Mouse (Mus musculus) liver, embryonic 12.5 days (tissue): Measurements from ENCODE around the gene Glp1r. TPM values are rescaled to one million over a fixed set of nuclear protein-coding genes. Genes with fewer than 3 reads are reported as not detected.

Experiments used
- ATAC-seq: fragments of 200-750 bp; cut with Nextera tagmentation; 2 replicates; pipeline ENCODE4 v1.8.0; 2017; ENCODE audit warnings: moderate number of reproducible peaks, mild to moderate bottlenecking, moderate library complexity
- H3K27ac ChIP-seq: fragments of 300-500 bp; sonication (generic); 2 replicates; pipeline ENCODE4 v1.5.1; 2016; ENCODE audit warnings: mild to moderate bottlenecking
- H3K27me3 ChIP-seq: fragments of 300-500 bp; sonication (generic); replicated peaks from 2 replicates; pipeline ENCODE4 v1.6.1; 2016; ENCODE audit warnings: mild to moderate bottlenecking, moderate library complexity
- H3K36me3 ChIP-seq: fragments of 300-500 bp; sonication (generic); 2 replicates; pipeline ENCODE4 v1.6.1; 2016; ENCODE audit warnings: mild to moderate bottlenecking, moderate library complexity
- H3K4me1 ChIP-seq: fragments of 300-500 bp; sonication (generic); 2 replicates; pipeline ENCODE4 v1.6.1; 2016
- H3K4me2 ChIP-seq: fragments of 300-500 bp; sonication (generic); 2 replicates; pipeline ENCODE4 v1.6.1; 2016; ENCODE audit warnings: mild to moderate bottlenecking, moderate library complexity
- H3K4me3 ChIP-seq: fragments of 300-500 bp; sonication (generic); 2 replicates; pipeline ENCODE4 v1.5.1; 2016; ENCODE audit warnings: mild to moderate bottlenecking, moderate library complexity
- H3K9ac ChIP-seq: fragments of 300-500 bp; sonication (generic); 2 replicates; pipeline ENCODE4 v1.6.1; 2016; ENCODE audit warnings: mild to moderate bottlenecking, moderate library complexity
- H3K9me3 ChIP-seq: fragments of 300-500 bp; sonication (generic); replicated peaks from 2 replicates; pipeline ENCODE4 v1.6.1; 2016; ENCODE audit warnings: mild to moderate bottlenecking, moderate library complexity
- whole genome bisulfite sequencing: fragments of 180-500 bp; shearing (Covaris S2); methylation state at CpG from one replicate; pipeline ENCODE4 v1.1.7; 2016; ENCODE audit not compliant: insufficient replicate concordance; 5-methylcytosine and 5-hydroxymethylcytosine counted together
- polyA plus RNA-seq: library from polyadenylated mRNA; unstranded; fragments of >200 nt; fragmentation: Nextera tagmentation; extraction: Ambion mirVana; gene quantifications from 2 replicates; pipeline ENCODE4 v1.2.1, GENCODE M21; 2016

The Glp1r gene
- polyA plus RNA-seq: 0.06 TPM in 1 of 2 replicates, not detected in the other

DNA sequence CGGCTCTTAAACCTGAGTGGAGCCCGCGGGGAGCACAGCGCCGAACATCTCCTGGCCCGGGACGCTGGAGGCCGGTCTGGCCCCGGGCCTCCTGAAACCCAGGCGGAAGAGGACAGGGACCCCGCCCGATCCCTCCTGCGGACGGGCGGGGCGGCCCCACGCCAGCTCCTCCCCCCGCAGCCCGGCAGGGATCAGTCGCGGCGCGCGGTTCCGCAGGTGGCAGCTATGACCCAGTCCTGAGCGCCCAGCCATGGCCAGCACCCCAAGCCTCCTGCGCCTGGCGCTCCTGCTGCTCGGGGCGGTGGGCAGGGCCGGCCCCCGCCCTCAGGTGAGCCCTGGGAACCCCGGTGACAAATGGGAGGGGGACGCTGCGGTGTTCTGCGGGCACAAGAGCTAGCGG, at the start of gene Glp1r:
TSS of gene Glp1r (plus strand) at position 191 of the 400 bp plus-strand sequence.
- Histone ChIP-seq H3K27ac (no peak within 1 kb of the TSS), H3K27me3 (peaks cover 57% of the 10 kb centered on the region), H3K36me3 (no peaks in the 10 kb centered on the region), H3K4me2 (peak within 1 kb of the TSS; percentile 71), H3K4me3 (peak within 1 kb of the TSS; percentile 49), H3K9ac (peak within 1 kb of the TSS; percentile 22; the same call in 1 of the 2 replicates), H3K4me1 (peaks cover 9% of the 10 kb centered on the region), H3K9me3 (no peaks in the 10 kb centered on the region)
- 2% methylated on average over 36 of the region's 37 CpGs for WGBS
- ATAC-seq: no peak

DNA sequence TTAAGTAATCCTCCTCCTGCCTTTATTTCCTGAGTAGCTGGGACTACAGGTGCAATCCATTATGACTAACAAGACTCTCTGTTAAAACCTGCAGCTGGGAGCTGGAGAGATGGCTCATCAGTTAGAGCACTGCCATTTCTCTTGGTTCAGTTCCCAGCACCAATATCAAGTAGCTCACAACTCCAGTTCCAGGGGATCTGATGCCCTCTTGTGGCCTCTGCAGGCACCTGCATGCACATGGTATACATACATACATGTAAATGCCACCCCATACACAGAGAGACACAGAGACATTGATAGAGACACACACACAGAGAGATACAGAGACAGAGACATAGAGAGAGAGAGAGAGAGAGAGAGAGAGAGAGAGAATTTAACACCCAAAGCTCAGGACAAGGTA, 49.3 kb upstream of the Glp1r start:
- Histone ChIP-seq H3K36me3 (no peaks in the 10 kb centered on the region), H3K4me1 (no peaks in the 10 kb centered on the region), H3K9ac (no peak overlapping the region), H3K27me3 (no peaks in the 10 kb centered on the region), H3K4me2 (no peak overlapping the region), H3K27ac (no peak overlapping the region), H3K9me3 (no peaks in the 10 kb centered on the region), H3K4me3 (no peak overlapping the region)
- no peak for ATAC-seq

GRCm38 (mm10) chr17:30857347-30857746, 44.3 kb upstream of the Glp1r start:
- H3K36me3 ChIP-seq: no peaks in the 10 kb centered on the region
- H3K4me2 ChIP-seq: no peak overlapping the region
- no peaks in the 10 kb centered on the region for H3K27me3 ChIP-seq
- no peak for ATAC-seq
- WGBS: 70% methylated on average over 5 of the region's 5 CpGs
- no peaks in the 10 kb centered on the region for H3K9me3 ChIP-seq
- 0 out of 2 replicates have a peak, but pooled peaks cover 4% of the 10 kb centered on the region for H3K4me1 ChIP-seq
- H3K27ac ChIP-seq: no peak overlapping the region
- H3K4me3 ChIP-seq: no peak overlapping the region
- no peak overlapping the region for H3K9ac ChIP-seq

- 0 out of 2 replicates have a peak, but pooled peaks cover 3% of the 10 kb centered on the region for H3K27me3 ChIP-seq
- no peak overlapping the region for H3K27ac ChIP-seq
- no peaks in the 10 kb centered on the region for H3K36me3 ChIP-seq
- H3K4me2 ChIP-seq: no peak overlapping the region
- H3K4me1 ChIP-seq: 0 out of 2 replicates have a peak, but pooled peaks cover 4% of the 10 kb centered on the region
- no peak overlapping the region for H3K9ac ChIP-seq
- no peaks in the 10 kb centered on the region for H3K9me3 ChIP-seq
- no peak for ATAC-seq
- no peak overlapping the region for H3K4me3 ChIP-seq
- WGBS: 33% methylated on average over 11 of the region's 11 CpGs
Observed at GRCm38 (mm10) chr17:30858586-30859259, 42.9 kb upstream of the Glp1r start.

GRCm38 (mm10) chr17:30859989-30860585, 41.5 kb upstream of the Glp1r start:
- no peak for ATAC-seq
- H3K4me3 ChIP-seq: no peak overlapping the region
- H3K27me3 ChIP-seq: 0 out of 2 replicates have a peak, but pooled peaks cover 6% of the 10 kb centered on the region
- WGBS: 61% methylated on average over 10 of the region's 10 CpGs
- no peak overlapping the region for H3K4me2 ChIP-seq
- H3K9ac ChIP-seq: no peak overlapping the region
- no peaks in the 10 kb centered on the region for H3K9me3 ChIP-seq
- 0 out of 2 replicates have a peak, but pooled peaks cover 4% of the 10 kb centered on the region for H3K4me1 ChIP-seq
- H3K27ac ChIP-seq: no peak overlapping the region
- H3K36me3 ChIP-seq: no peaks in the 10 kb centered on the region

- 58% methylated on average over 7 of the region's 7 CpGs for WGBS
- Histone ChIP-seq H3K9me3 (no peaks in the 10 kb centered on the region), H3K27me3 (0 out of 2 replicates have a peak, but pooled peaks cover 6% of the 10 kb centered on the region), H3K9ac (no peak overlapping the region), H3K27ac (no peak overlapping the region), H3K4me2 (no peak overlapping the region), H3K4me3 (no peak overlapping the region), H3K4me1 (0 out of 2 replicates have a peak, but pooled peaks cover 4% of the 10 kb centered on the region), H3K36me3 (no peaks in the 10 kb centered on the region)
- no peak for ATAC-seq
Observed at GRCm38 (mm10) chr17:30860606-30861005, 41.0 kb upstream of the Glp1r start.

GRCm38 (mm10) chr17:30866281-30866680, 35.3 kb upstream of the Glp1r start:
- no peak overlapping the region for H3K27ac ChIP-seq

GRCm38 (mm10) chr17:30866966-30867365, 34.7 kb upstream of the Glp1r start:
- Histone ChIP-seq H3K27me3 (0 out of 2 replicates have a peak, but pooled peaks cover 6% of the 10 kb centered on the region), H3K4me1 (no peaks in the 10 kb centered on the region), H3K9ac (no peak overlapping the region), H3K4me3 (no peak overlapping the region), H3K36me3 (no peaks in the 10 kb centered on the region), H3K9me3 (no peaks in the 10 kb centered on the region), H3K4me2 (no peak overlapping the region), H3K27ac (no peak overlapping the region)
- WGBS: 79% methylated on average over 9 of the region's 9 CpGs
- ATAC-seq: no peak

More at GRCm38 (mm10) chr17:30866281-30866680, 35.3 kb upstream of the Glp1r start:
- 0 out of 2 replicates have a peak, but pooled peaks cover 4% of the 10 kb centered on the region for H3K4me1 ChIP-seq
- H3K9ac ChIP-seq: no peak overlapping the region
- no peak for ATAC-seq
- H3K36me3 ChIP-seq: no peaks in the 10 kb centered on the region
- H3K4me3 ChIP-seq: no peak overlapping the region
- H3K9me3 ChIP-seq: no peaks in the 10 kb centered on the region
- 0 out of 2 replicates have a peak, but pooled peaks cover 6% of the 10 kb centered on the region for H3K27me3 ChIP-seq
- no peak overlapping the region for H3K4me2 ChIP-seq
- WGBS: 65% methylated on average over 8 of the region's 8 CpGs

DNA sequence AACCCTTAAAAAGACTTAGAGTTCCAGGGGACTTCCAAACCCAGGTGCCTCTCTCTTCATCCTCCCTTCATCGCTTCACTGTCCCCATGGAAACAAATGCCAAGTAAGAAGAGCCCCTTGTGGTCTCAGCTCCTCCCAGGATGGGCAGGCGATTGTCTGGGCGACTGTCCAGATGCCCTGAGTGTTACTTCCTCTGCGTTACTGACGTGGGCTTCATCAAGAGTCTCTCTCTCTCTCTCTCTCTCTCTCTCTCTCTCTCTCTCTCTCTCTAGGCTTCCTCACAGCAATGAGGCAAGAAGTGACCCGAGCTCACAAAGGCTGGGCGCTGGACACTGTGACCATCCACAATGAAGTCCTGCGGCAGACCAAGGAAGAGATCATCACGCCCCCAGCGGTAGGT, 30.6 kb upstream of the Glp1r start:
- H3K4me3 ChIP-seq: no peak overlapping the region
- ATAC-seq: no peak
- no peaks in the 10 kb centered on the region for H3K4me1 ChIP-seq
- H3K9me3 ChIP-seq: no peaks in the 10 kb centered on the region
- H3K9ac ChIP-seq: no peak overlapping the region
- H3K4me2 ChIP-seq: no peak overlapping the region
- no peaks in the 10 kb centered on the region for H3K27me3 ChIP-seq
- no peaks in the 10 kb centered on the region for H3K36me3 ChIP-seq
- no peak overlapping the region for H3K27ac ChIP-seq
- WGBS: 35% methylated on average over 10 of the region's 10 CpGs

DNA sequence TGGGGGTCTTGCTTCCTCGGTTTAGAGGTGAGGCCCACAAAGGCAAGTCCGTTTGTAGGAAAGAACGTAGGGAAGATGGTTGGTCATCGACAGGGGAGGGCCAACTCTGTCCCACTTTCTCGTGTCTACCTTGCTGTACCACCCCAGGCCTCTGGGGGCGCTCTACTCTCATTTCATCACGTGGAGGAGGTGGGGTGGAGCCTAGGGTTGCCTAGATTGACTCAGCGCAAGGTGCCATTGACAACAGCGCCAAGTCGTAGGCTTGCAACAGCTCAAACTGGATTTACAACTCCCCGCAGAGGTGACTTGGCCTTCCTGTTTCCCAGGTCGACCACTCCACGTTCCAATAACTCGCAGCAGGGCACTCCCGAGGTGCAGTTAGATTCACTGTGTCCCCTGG, 27.3 kb upstream of the Glp1r start:
- H3K9me3 ChIP-seq: no peaks in the 10 kb centered on the region
- WGBS: 50% methylated on average over 15 of the region's 15 CpGs
- H3K4me1 ChIP-seq: peaks cover 9% of the 10 kb centered on the region
- H3K9ac ChIP-seq: no peak overlapping the region
- no peak for ATAC-seq
- no peak overlapping the region for H3K27ac ChIP-seq
- no peak overlapping the region for H3K4me3 ChIP-seq
- H3K4me2 ChIP-seq: peak overlapping the region; percentile 28
- no peaks in the 10 kb centered on the region for H3K36me3 ChIP-seq
- H3K27me3 ChIP-seq: no peaks in the 10 kb centered on the region

- WGBS: 61% methylated on average over 7 of the region's 7 CpGs
- H3K9me3 ChIP-seq: no peaks in the 10 kb centered on the region
- no peaks in the 10 kb centered on the region for H3K27me3 ChIP-seq
- H3K4me3 ChIP-seq: no peak overlapping the region
- H3K9ac ChIP-seq: no peak overlapping the region
- ATAC-seq: no peak
- no peak overlapping the region for H3K4me2 ChIP-seq
- H3K27ac ChIP-seq: no peak overlapping the region
- H3K36me3 ChIP-seq: no peaks in the 10 kb centered on the region
- H3K4me1 ChIP-seq: peaks cover 16% of the 10 kb centered on the region
Observed at GRCm38 (mm10) chr17:30877456-30877855, 24.2 kb upstream of the Glp1r start.

DNA sequence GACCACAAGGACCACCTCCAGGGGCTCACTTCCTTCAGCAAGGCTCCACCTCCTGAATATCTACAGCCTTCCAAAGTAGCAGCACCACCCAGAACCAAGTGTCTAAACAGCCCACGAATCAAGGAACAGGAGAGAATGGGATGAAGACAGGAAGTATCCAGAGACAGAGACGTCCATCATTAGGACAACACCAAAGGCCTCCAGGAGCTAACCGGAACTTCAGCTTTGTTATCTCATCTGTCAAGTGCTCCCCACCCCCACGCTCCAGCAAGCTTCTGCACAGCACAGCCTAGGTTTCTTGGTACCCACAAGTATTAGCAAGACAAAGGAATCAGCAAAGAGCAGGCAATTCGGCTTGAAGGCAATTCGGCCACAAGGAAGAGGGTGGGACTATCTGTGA, 23.0 kb upstream of the Glp1r start:
- ATAC-seq: no peak
- 0 out of 2 replicates have a peak, but pooled peaks cover 3% of the 10 kb centered on the region for H3K27me3 ChIP-seq
- H3K4me1 ChIP-seq: peaks cover 23% of the 10 kb centered on the region
- H3K4me2 ChIP-seq: peak overlapping the region; percentile 2; the same call in 1 of the 2 replicates
- H3K27ac ChIP-seq: no peak overlapping the region
- no peaks in the 10 kb centered on the region for H3K36me3 ChIP-seq
- 13% methylated on average over 6 of the region's 6 CpGs for WGBS
- no peak overlapping the region for H3K9ac ChIP-seq
- H3K9me3 ChIP-seq: no peaks in the 10 kb centered on the region
- no peak overlapping the region for H3K4me3 ChIP-seq
